Mouse (Mus musculus) erythroblast, embryonic 14.5 days (primary cell): Measurements from ENCODE around the gene Rora. TPM values are rescaled to one million over a fixed set of nuclear protein-coding genes. Genes with fewer than 3 reads are reported as not detected.

Source experiments
- H3K27me3 ChIP-seq: 2 replicates; pipeline ENCODE4 v1.6.1; 2012; ENCODE audit warnings: inconsistent platforms; ENCODE audit not compliant: control insufficient read depth
- H3K36me3 ChIP-seq: 2 replicates; pipeline ENCODE4 v1.6.1; 2012; ENCODE audit warnings: mild to moderate bottlenecking, inconsistent platforms; ENCODE audit not compliant: control insufficient read depth
- H3K4me1 ChIP-seq: 2 replicates; pipeline ENCODE4 v1.6.1; 2012; ENCODE audit warnings: inconsistent platforms; ENCODE audit not compliant: control insufficient read depth
- H3K4me3 ChIP-seq: replicated peaks from 2 replicates; pipeline ENCODE3; 2012; ENCODE audit warnings: moderate library complexity, mild to moderate bottlenecking, inconsistent platforms
- H3K9me3 ChIP-seq: 2 replicates; pipeline ENCODE4 v1.6.1; 2012; ENCODE audit warnings: low read length, inconsistent platforms, mixed read lengths; ENCODE audit not compliant: control insufficient read depth
- GATA1 ChIP-seq: IDR thresholded peaks from 2 replicates; pipeline ENCODE4 v1.6.1; 2012; ENCODE audit warnings: low read length, inconsistent platforms, mixed read lengths
- TAL1 ChIP-seq: IDR thresholded peaks from 3 replicates; pipeline ENCODE4 v1.6.1; 2012; ENCODE audit warnings: low read length, inconsistent platforms, mixed read lengths
- polyA plus RNA-seq: library from polyadenylated mRNA; stranded (reverse); fragments of >175 nt; gene quantifications from 2 replicates; pipeline ENCODE4 v1.2.3, GENCODE M21; 2012

The Rora gene
- polyA plus RNA-seq, 1 experiment = under 0.01 TPM

DNA sequence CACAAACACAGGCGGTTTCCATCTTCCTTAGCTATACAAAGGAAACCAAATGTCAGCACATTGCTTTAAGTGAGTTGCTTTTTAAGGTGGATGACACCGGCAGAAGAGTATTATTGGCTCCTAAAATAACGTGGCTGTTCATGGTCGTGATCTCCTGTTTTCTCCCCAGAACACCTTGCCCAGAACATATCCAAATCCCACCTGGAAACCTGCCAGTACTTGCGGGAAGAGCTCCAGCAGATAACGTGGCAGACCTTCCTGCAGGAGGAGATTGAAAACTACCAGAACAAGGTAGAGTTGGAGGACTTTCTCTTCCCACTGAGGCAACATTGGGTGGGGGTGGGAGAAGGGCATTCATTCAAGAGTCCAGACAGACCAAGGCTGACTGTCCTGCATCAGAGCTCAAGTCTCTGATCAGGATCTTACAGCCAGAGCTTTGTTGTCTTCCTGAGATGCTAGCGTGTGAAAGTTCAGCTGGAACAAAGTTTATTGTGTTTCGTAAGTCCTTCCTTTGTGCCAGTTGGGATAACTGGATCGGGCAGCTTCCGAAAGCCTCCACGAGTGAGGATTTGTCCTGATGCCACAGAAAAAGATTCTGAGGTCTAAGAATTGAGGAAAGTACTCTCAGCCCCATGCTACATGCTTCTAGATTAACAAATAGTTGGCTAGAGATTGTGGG lies 717.6 kb downstream of the Rora start:
- Histone ChIP-seq H3K27me3 (no peaks in the 10 kb centered on the region), H3K36me3 (no peaks in the 10 kb centered on the region), H3K9me3 (no peaks in the 10 kb centered on the region), H3K4me3 (no peak overlapping the region), H3K4me1 (no peaks in the 10 kb centered on the region)
- TF ChIP-seq GATA1 = no peak
- no peak for TF ChIP-seq TAL1

- no peaks in the 10 kb centered on the region for H3K4me1 ChIP-seq
- no peaks in the 10 kb centered on the region for H3K9me3 ChIP-seq
- H3K4me3 ChIP-seq = no peak overlapping the region
- no peaks in the 10 kb centered on the region; the same call in 1 of the 2 replicates for H3K36me3 ChIP-seq
- H3K27me3 ChIP-seq = no peaks in the 10 kb centered on the region
- no peak for TF ChIP-seq GATA1
- TF ChIP-seq TAL1 = no peak
Measured at GRCm38 (mm10) chr9:69372871-69373270, 719.3 kb downstream of the Rora start.

DNA sequence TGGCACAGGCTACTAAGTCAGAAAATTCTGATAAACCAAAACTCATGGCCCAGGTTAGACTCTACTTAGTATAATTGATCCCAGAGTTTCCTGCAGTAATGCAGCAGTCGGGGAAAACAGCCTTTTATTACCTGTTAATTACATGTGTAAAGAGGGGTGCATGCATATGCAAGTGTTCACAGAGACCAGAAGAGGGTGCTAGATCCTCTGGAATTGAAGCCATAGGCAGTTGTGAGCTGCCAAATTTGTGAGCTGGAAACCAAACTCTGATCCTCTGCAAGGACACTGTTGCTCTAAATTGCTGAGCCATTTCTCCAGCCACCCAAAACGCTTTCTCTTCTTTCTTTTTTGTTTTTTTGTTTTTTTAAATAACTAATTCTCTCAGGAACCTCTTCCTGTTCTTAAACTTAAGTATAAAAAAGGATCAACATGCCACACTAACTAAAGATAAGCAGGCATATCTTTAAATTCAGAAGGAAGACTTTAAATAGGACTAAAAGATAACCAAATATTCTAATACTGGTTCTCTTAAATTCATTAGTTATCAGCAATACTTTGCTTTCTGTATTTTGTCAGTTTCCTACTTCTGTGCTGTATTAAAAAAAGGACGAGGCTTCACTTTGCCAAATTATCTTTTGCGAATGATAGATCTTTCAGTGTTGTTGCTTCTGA lies 723.5 kb downstream of the Rora start:
- Histone ChIP-seq H3K9me3 (no peaks in the 10 kb centered on the region), H3K4me3 (no peak overlapping the region), H3K4me1 (no peaks in the 10 kb centered on the region), H3K36me3 (no peaks in the 10 kb centered on the region; the same call in 1 of the 2 replicates), H3K27me3 (no peaks in the 10 kb centered on the region)
- TF ChIP-seq GATA1 (no peak), TAL1 (no peak)

GRCm38 (mm10) chr9:69377654-69378045 lies 724.1 kb downstream of the Rora start:
- Histone ChIP-seq H3K4me3 (no peak overlapping the region), H3K9me3 (no peaks in the 10 kb centered on the region), H3K27me3 (no peaks in the 10 kb centered on the region), H3K4me1 (no peaks in the 10 kb centered on the region), H3K36me3 (no peaks in the 10 kb centered on the region; the same call in 1 of the 2 replicates)
- TF ChIP-seq TAL1 (no peak), GATA1 (no peak)

- Histone ChIP-seq H3K27me3 (no peaks in the 10 kb centered on the region), H3K9me3 (no peaks in the 10 kb centered on the region), H3K36me3 (no peaks in the 10 kb centered on the region; the same call in 1 of the 2 replicates), H3K4me3 (no peak overlapping the region), H3K4me1 (no peaks in the 10 kb centered on the region)
- TF ChIP-seq TAL1 (no peak), GATA1 (no peak)
Measured at GRCm38 (mm10) chr9:69380546-69380945, 727.0 kb downstream of the Rora start.

- Histone ChIP-seq H3K4me1 (no peaks in the 10 kb centered on the region), H3K36me3 (no peaks in the 10 kb centered on the region; the same call in 1 of the 2 replicates), H3K9me3 (no peaks in the 10 kb centered on the region), H3K4me3 (no peak overlapping the region), H3K27me3 (no peaks in the 10 kb centered on the region)
- TF ChIP-seq TAL1 (no peak), GATA1 (no peak)
Measured at GRCm38 (mm10) chr9:69381741-69382140, 728.2 kb downstream of the Rora start.

- Histone ChIP-seq H3K9me3 (no peaks in the 10 kb centered on the region), H3K27me3 (no peaks in the 10 kb centered on the region), H3K4me1 (no peaks in the 10 kb centered on the region), H3K4me3 (no peak overlapping the region), H3K36me3 (no peaks in the 10 kb centered on the region)
- no peak for TF ChIP-seq GATA1
- no peak for TF ChIP-seq TAL1
Measured at GRCm38 (mm10) chr9:69384475-69384874, 730.9 kb downstream of the Rora start.

DNA sequence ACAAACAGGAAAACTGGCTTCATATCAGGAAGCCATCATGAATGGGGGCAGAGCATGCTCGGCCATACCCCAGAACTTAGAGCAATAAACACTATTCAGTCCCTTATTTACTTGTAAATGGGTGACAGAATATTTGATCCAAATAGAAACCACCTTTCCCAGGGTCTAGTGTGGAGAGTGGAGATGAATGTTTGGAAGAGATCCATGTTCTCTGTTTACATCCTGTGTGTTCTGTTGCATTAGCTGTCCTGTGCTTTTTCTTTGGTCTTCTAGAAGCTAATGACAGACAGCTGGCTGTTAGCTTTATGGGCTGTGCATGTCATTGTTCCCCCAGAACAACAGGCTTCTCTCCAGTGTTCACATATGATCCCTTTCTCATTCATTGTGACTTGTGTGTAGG lies 731.3 kb downstream of the Rora start:
- H3K9me3 ChIP-seq = no peaks in the 10 kb centered on the region
- no peaks in the 10 kb centered on the region for H3K36me3 ChIP-seq
- no peaks in the 10 kb centered on the region for H3K4me1 ChIP-seq
- H3K27me3 ChIP-seq = no peaks in the 10 kb centered on the region
- TF ChIP-seq TAL1 = no peak
- TF ChIP-seq GATA1 = no peak
- H3K4me3 ChIP-seq = no peak overlapping the region

DNA sequence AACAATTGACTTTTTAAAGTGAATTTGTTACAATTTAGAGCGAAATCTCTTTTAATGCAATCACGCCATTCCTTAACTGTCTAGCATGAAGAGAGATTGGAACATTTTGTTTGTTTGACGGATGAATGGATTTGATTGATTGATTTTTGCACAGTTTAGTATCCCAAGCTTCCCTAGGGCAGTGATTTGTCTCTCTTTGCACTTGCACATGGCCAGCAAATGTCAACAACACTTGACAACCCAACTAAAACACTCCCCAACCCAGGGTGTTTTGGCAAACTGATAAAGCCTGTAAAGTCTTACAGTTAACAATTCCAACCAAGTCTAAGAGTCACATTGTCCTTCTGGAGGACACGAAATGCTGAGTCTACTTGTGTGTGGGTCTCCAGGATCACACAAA lies 733.7 kb downstream of the Rora start:
- H3K36me3 ChIP-seq = no peaks in the 10 kb centered on the region
- TF ChIP-seq GATA1 (no peak), TAL1 (no peak)
- H3K4me3 ChIP-seq = no peak overlapping the region
- no peaks in the 10 kb centered on the region for H3K4me1 ChIP-seq
- no peaks in the 10 kb centered on the region for H3K27me3 ChIP-seq
- no peaks in the 10 kb centered on the region for H3K9me3 ChIP-seq

DNA sequence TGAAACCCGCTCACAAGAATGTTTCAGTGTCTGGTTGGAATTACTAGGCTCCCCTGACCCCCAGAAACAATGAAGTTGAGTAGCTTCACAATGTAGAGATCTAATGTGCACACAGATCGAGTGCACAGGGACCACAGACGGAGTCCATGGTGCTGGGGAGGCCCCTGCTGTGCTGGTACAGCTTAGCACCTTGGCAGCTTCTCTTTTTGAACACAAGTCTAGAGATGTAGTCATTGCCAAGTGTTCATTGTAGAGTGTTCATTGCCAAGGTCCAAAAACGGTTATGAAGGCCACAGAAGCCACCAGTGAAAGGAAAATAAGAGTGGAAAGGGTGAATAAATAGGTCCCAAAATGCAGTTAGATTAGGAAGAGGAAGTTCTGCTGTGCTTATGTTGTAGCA lies 737.0 kb downstream of the Rora start:
- no peaks in the 10 kb centered on the region for H3K9me3 ChIP-seq
- H3K4me1 ChIP-seq = no peaks in the 10 kb centered on the region
- no peak for TF ChIP-seq TAL1
- no peak for TF ChIP-seq GATA1
- no peaks in the 10 kb centered on the region for H3K36me3 ChIP-seq
- no peak overlapping the region for H3K4me3 ChIP-seq
- no peaks in the 10 kb centered on the region for H3K27me3 ChIP-seq
